Mouse (Mus musculus): Measurements from ENCODE around the gene Mlip. TPM values are rescaled to one million over a fixed set of nuclear protein-coding genes. Genes with fewer than 3 reads are reported as not detected.

The Mlip gene
- 0.44 and 0.59 TPM in 2 replicates for polyA plus RNA-seq (2015; fragmentation: Nextera tagmentation; extraction: Ambion mirVana)

DNA sequence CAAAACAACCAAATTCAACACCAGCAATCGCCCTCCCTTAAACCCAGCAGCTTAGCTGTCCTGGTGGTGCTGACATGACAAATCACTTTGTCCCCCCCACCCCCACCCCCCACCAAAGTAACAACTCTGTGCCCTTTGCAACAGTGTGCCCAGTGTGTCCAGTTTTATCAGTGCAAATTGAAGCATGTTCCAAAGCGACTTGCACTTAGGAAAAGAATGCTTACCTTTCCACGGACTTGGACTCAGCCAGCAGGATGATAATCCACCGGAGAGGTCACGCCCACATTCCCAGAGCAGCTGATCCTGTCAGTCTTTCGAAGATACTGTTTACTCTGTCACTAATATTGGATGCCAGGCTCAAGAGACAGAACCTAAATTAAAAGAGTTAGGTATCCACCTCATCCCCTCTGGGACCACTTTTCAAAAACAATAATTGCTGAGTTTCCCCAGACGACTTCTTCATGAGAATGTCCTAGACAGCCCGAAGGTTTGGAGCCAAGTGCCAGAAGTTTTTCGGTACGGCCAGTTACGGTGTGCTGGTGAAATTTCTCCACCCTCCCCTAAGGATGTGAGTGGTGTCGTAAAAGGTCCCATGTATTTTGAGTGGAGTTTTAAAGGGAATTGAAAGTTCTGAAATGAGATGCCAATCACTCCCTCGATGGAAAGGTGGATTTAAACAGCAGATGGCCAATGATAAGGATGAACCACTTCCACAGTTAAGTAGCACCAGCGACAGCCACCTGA is at the start of gene Mlip:
Gene Mlip, minus strand, starts transcription at position 538 of the 744 bp plus-strand sequence.
- H3K4me3 ChIP-seq (replicated peaks), result no peak within 1 kb of the TSS
- WGBS, result 54% methylated on average over 14 of the region's 14 CpGs
- no peak within 1 kb of the TSS for H3K27ac ChIP-seq
- H3K27me3 ChIP-seq (replicated peaks), result no peaks in the 10 kb centered on the region
- no peaks in the 10 kb centered on the region for H3K36me3 ChIP-seq
- H3K9me3 ChIP-seq, result no peaks in the 10 kb centered on the region
- ATAC-seq, result no peak
- H3K4me2 ChIP-seq (replicated peaks), result no peak within 1 kb of the TSS
- no peak within 1 kb of the TSS for H3K9ac ChIP-seq
- no peaks in the 10 kb centered on the region for H3K4me1 ChIP-seq (replicated peaks)

DNA sequence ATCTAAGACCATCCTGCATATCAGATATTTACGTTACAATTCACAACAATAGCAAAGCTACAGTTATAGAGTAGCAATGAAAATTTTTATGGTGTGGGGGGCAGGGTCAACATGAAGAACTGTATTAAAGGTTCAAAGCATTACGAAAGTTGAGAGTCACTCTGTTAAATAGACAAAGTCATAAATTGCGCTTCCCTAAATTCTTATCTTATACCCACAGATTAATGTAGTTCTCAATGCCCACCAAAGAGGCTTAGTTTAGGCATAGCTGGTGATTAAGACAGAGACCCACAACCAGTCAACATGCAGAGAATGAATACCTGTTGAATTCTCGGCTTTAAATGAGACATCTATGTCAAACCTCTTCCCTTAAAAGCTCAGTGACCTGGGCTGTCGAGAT is 47.0 kb upstream of the Mlip start:
- no peak overlapping the region for H3K4me2 ChIP-seq (replicated peaks)
- H3K9ac ChIP-seq, result no peak overlapping the region
- no peaks in the 10 kb centered on the region for H3K27me3 ChIP-seq (replicated peaks)
- ATAC-seq, result no peak
- WGBS, result 88% methylated on average over 5 of the region's 5 CpGs
- no peaks in the 10 kb centered on the region for H3K4me1 ChIP-seq (replicated peaks)
- H3K9me3 ChIP-seq, result no peaks in the 10 kb centered on the region
- H3K36me3 ChIP-seq, result no peaks in the 10 kb centered on the region
- no peak overlapping the region for H3K27ac ChIP-seq
- H3K4me3 ChIP-seq (replicated peaks), result no peak overlapping the region

DNA sequence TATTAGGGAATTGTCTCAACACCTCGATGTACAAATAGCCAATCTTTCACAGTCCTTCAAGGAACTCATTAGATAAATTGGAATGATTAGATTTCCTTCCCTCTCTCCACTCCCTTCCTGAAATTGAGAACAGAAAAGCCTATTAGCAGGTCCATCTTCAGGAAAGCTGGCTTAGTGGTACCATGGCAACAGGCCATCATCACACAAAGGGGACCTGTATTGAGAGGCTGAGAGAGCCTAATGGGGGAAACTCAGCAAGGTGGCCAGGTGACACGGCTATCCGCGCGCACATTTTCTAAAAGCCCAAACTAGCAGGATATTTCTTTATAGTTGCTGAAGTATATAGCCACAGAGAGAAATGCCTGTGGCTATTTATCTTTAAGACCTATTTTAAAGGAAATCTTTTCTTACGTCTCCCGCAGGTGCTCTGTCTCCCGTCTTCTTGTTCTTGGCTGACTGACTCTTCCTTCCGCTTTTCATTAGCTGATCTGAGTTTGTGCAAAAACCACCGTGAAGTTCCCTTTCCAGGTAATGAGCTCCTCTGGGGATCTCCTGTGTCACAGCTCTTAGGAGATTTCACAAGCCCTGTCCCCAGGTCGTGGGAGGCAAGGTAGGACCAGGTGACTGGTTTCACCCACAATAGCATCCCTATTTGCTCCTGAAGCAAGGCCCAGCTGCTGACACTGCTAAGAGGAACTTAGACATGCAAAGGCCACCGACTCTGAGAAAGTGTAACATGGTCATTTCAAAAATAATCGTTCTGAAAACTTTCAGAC is 46.3 kb upstream of the Mlip start:
- Histone ChIP-seq H3K4me2 (replicated peaks) (no peak overlapping the region), H3K36me3 (no peaks in the 10 kb centered on the region), H3K4me3 (replicated peaks) (no peak overlapping the region), H3K9me3 (no peaks in the 10 kb centered on the region), H3K27me3 (replicated peaks) (no peaks in the 10 kb centered on the region), H3K9ac (no peak overlapping the region), H3K4me1 (replicated peaks) (no peaks in the 10 kb centered on the region), H3K27ac (no peak overlapping the region)
- ATAC-seq, result no peak
- 72% methylated on average over 13 of the region's 13 CpGs for WGBS

DNA sequence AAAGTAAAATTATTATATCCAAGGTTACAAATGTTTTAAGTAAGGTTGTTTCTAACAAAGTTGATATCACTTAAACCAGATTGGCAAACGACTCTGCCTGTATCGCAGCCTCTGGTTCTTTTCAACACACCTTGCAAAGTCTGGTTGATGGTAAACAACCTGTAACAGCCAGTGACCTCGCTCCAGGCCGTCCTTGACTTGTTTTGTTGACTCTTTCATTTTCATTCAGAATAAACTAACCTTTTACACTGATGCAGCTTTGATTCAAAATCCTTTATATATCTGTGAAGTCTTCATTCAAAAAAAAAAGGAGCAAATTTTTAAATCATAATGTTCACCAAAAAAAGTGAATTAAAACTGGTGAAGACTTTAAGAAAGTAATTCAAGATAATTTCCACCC is 44.3 kb upstream of the Mlip start:
- Histone ChIP-seq H3K27me3 (replicated peaks) (no peaks in the 10 kb centered on the region), H3K4me3 (replicated peaks) (no peak overlapping the region), H3K27ac (no peak overlapping the region), H3K4me2 (replicated peaks) (no peak overlapping the region), H3K4me1 (replicated peaks) (no peaks in the 10 kb centered on the region), H3K9me3 (no peaks in the 10 kb centered on the region), H3K9ac (no peak overlapping the region), H3K36me3 (no peaks in the 10 kb centered on the region)
- 43% methylated on average over 4 of the region's 4 CpGs for WGBS
- ATAC-seq, result no peak

DNA sequence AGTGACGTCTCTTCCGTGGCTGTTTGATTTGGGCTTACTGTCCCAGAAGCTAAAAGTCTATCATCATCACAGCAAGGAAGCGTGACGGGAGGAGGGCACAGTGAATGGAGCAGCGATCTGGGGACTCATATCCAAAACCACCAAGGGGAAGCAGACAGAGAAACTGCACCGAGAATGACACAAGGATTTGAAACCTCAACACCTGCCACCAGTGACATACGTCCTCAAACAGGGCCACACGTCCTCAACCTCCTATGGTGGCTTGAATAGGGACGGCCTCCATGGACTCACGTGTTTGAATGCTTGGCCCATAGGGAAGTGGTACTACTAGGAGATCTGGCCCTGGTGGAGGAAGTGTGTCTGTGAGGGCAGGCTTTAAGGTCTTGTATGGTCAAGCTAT is 38.5 kb upstream of the Mlip start:
- no peaks in the 10 kb centered on the region for H3K4me1 ChIP-seq (replicated peaks)
- WGBS, result 91% methylated on average over 10 of the region's 10 CpGs
- no peak for ATAC-seq
- H3K36me3 ChIP-seq, result no peaks in the 10 kb centered on the region
- no peaks in the 10 kb centered on the region for H3K9me3 ChIP-seq
- no peak overlapping the region for H3K4me2 ChIP-seq (replicated peaks)
- H3K4me3 ChIP-seq (replicated peaks), result no peak overlapping the region
- H3K27me3 ChIP-seq (replicated peaks), result no peaks in the 10 kb centered on the region
- H3K27ac ChIP-seq, result no peak overlapping the region
- no peak overlapping the region for H3K9ac ChIP-seq

DNA sequence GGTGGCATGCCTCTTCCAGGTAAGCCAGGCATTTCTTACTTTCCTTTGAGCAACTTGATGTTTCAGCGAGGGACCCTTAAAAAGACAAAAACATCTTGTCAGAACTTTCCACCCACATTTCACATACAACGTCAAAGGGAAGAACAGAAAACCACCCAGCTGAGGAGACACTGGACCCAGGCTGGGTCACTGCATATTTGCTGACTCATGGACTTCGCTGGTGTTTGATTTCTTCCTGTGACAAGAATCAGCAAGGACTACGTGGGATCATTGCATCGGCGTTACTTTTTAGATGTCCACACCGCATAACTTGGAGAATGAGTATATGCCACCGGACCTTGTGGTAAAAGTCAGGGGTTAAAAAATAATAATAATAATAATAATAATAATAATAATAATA is 36.2 kb upstream of the Mlip start:
- no peak overlapping the region for H3K27ac ChIP-seq
- 76% methylated on average over 8 of the region's 8 CpGs for WGBS

DNA sequence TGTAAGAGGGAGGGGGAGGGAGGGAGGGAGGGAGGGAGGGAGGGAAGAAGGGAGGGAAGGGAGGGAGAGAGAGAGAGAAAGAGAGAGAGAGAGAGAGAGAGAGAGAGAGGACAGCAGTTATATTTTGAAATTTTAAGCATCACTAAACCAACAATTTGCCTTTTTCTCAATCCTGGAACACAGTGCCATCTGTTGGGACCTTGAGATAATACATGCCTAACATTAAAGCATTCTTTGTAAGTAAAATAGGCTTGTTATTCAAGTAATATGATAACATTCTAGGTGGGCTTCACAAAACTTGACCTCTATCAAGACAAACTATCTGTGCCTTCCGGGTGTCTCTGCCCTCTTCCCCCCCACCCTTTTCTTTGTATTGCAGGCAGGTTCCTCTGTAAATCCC is 34.0 kb upstream of the Mlip start:
- Histone ChIP-seq H3K36me3 (no peaks in the 10 kb centered on the region), H3K4me1 (replicated peaks) (peaks cover 4% of the 10 kb centered on the region; the same call in 1 of the 2 replicates), H3K27me3 (replicated peaks) (no peaks in the 10 kb centered on the region), H3K9me3 (no peaks in the 10 kb centered on the region), H3K27ac (no peak overlapping the region), H3K4me3 (replicated peaks) (no peak overlapping the region), H3K9ac (no peak overlapping the region), H3K4me2 (replicated peaks) (no peak overlapping the region)
- no peak for ATAC-seq
- WGBS, result 34% methylated on average over 1 of the region's 1 CpGs

More for the DNA sequence above, 36.2 kb upstream of the Mlip start:
- H3K36me3 ChIP-seq, result no peaks in the 10 kb centered on the region
- H3K4me1 ChIP-seq (replicated peaks), result 0 out of 2 replicates have a peak, but pooled peaks cover 4% of the 10 kb centered on the region
- H3K4me2 ChIP-seq (replicated peaks), result no peak overlapping the region
- no peaks in the 10 kb centered on the region for H3K9me3 ChIP-seq
- no peaks in the 10 kb centered on the region for H3K27me3 ChIP-seq (replicated peaks)
- no peak overlapping the region for H3K9ac ChIP-seq
- no peak overlapping the region for H3K4me3 ChIP-seq (replicated peaks)
- no peak for ATAC-seq

DNA sequence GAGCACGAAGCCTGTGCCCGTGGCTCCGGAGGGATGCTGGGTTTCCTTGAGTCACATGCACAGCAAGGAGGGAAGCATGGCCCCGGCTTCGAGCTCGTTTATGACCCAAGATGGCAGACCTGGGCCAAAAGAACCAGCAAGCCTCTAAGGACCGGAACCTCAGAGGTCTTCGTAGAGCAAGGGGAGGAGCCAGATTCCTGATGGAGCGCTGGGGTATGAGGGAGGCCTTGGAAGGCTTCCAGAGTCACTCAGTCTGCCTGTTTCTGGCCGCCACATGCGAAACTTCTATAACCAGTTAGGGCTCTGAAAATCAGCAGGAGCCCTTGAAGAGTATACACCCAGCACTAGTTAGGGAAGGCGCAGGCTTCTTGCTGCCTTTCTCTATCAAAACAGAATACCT is 32.8 kb upstream of the Mlip start:
- Histone ChIP-seq H3K27me3 (replicated peaks) (no peaks in the 10 kb centered on the region), H3K4me1 (replicated peaks) (peaks cover 4% of the 10 kb centered on the region; the same call in 1 of the 2 replicates), H3K4me2 (replicated peaks) (0 out of 2 replicates have a peak overlapping the region, but pooled peaks have one; percentile 6), H3K9me3 (no peaks in the 10 kb centered on the region), H3K27ac (no peak overlapping the region), H3K4me3 (replicated peaks) (no peak overlapping the region), H3K36me3 (no peaks in the 10 kb centered on the region), H3K9ac (no peak overlapping the region)
- 78% methylated on average over 12 of the region's 12 CpGs for WGBS
- ATAC-seq, result no peak

DNA sequence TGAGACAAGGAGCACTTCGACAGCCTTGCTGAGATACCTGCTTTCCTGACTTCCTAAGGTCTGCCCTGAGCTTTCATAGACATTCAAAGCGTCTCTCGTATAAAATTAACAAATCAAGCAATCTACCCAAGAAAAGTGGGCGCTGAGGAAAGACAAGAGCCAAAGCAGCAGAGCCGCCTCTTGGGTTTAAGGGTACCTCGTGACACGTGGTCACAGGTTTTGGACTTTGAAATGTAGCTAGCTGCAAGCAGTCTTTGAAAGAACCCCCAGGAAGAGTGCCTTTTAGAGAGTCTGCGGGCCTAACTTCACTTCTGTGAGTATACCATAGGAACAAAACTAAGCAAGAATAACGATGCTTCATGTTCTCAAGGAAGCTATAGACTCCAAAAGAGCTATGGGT is 31.9 kb upstream of the Mlip start:
- Histone ChIP-seq H3K9ac (no peak overlapping the region), H3K4me2 (replicated peaks) (no peak overlapping the region), H3K9me3 (no peaks in the 10 kb centered on the region), H3K36me3 (no peaks in the 10 kb centered on the region), H3K27me3 (replicated peaks) (no peaks in the 10 kb centered on the region), H3K4me3 (replicated peaks) (no peak overlapping the region), H3K4me1 (replicated peaks) (peaks cover 4% of the 10 kb centered on the region; the same call in 1 of the 2 replicates), H3K27ac (no peak overlapping the region)
- ATAC-seq, result no peak
- 88% methylated on average over 9 of the region's 9 CpGs for WGBS

DNA sequence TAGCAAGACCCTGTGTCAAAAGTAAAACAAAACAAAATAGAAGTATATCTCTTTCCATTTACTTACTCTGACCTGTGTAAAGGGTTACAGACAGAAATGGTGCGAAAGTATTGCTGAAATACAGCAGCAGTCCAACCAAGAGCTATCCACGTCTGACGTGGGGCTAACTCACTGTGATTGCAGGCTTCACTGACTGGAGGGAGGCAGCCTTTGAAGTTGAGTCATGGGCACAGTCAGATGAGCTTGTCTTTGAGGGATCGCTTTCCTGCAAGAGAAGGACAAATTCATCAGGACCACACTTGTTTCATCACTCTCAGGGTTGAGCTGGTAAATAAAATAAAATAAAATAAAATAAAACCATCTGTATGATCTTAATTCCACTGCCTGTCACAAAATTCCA is 31.2 kb upstream of the Mlip start:
- no peak overlapping the region for H3K4me3 ChIP-seq (replicated peaks)
- no peak for ATAC-seq
- peaks cover 4% of the 10 kb centered on the region; the same call in 1 of the 2 replicates for H3K4me1 ChIP-seq (replicated peaks)
- H3K36me3 ChIP-seq, result no peaks in the 10 kb centered on the region
- no peak overlapping the region for H3K27ac ChIP-seq
- H3K27me3 ChIP-seq (replicated peaks), result no peaks in the 10 kb centered on the region
- no peak overlapping the region for H3K4me2 ChIP-seq (replicated peaks)
- 83% methylated on average over 4 of the region's 4 CpGs for WGBS
- no peak overlapping the region for H3K9ac ChIP-seq
- H3K9me3 ChIP-seq, result no peaks in the 10 kb centered on the region

DNA sequence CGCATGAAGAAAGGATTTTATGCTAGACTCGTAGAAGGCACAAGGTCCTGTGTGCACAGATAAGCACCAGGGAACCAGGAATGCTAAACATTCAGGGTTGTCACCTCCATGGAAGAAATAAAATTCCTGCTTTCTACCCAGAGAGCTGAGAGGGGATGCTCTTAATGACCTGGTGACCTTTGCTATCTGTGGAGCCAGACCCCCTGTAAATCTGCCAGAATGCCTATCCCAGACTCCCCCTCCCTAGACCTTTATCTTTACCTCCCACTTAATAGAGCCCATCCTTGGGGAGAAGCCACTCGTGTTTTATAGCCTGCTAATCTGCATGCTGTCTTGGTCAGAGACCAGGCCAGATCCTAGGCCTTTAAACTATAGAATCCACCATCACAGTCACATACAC is 29.7 kb upstream of the Mlip start:
- H3K27ac ChIP-seq, result no peak overlapping the region
- ATAC-seq, result peak; percentile 9; the same call in 1 of the 2 replicates
- no peaks in the 10 kb centered on the region for H3K27me3 ChIP-seq (replicated peaks)
- no peak overlapping the region for H3K4me2 ChIP-seq (replicated peaks)
- no peaks in the 10 kb centered on the region for H3K36me3 ChIP-seq
- H3K4me1 ChIP-seq (replicated peaks), result peaks cover 4% of the 10 kb centered on the region; the same call in 1 of the 2 replicates
- H3K9me3 ChIP-seq, result no peaks in the 10 kb centered on the region
- H3K4me3 ChIP-seq (replicated peaks), result no peak overlapping the region
- H3K9ac ChIP-seq, result no peak overlapping the region
- 28% methylated on average over 3 of the region's 3 CpGs for WGBS

DNA sequence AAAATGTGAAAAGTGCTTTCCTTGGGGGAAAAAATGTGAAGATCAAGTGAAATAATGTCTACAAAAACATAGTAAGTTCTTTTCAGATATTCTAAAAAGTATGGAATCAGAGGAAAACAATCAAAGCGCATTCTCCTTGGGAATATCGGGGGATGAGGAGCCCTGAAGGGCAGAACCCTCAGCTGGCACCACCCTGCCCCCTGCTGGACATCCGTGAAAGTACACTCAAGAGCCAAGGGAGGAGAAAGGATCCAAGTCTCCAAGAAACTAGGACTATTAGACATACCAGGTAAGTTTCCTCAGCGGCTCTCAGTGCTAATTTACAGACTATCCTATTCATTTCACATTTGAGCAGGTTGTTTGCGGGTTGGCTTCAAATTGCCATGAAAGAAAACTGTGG is 28.8 kb upstream of the Mlip start:
- ATAC-seq, result no peak

More for the DNA sequence above, 28.8 kb upstream of the Mlip start:
- Histone ChIP-seq H3K27me3 (replicated peaks) (no peaks in the 10 kb centered on the region), H3K9ac (no peak overlapping the region), H3K9me3 (no peaks in the 10 kb centered on the region), H3K4me1 (replicated peaks) (peaks cover 4% of the 10 kb centered on the region; the same call in 1 of the 2 replicates), H3K4me3 (replicated peaks) (no peak overlapping the region), H3K27ac (no peak overlapping the region), H3K36me3 (no peaks in the 10 kb centered on the region), H3K4me2 (replicated peaks) (no peak overlapping the region)
- WGBS, result 18% methylated on average over 5 of the region's 5 CpGs

Measured in intestine, embryonic 15.5 days (tissue).